Mouse (Mus musculus) ES-E14 (cell line): ENCODE measurements around the gene Zfp879.

Source experiments
- HCFC1 ChIP-seq: IDR thresholded peaks from 2 replicates; pipeline ENCODE4 v1.6.1; 2012; ENCODE audit warnings: low read length, inconsistent platforms, borderline replicate concordance; ENCODE audit not compliant: insufficient read depth
- MAFK ChIP-seq: IDR thresholded peaks from 2 replicates; pipeline ENCODE4 v1.6.1; 2014; ENCODE audit warnings: mild to moderate bottlenecking, low read depth, low read length, inconsistent platforms; ENCODE audit not compliant: insufficient read depth
- ZC3H11A ChIP-seq: IDR thresholded peaks from 2 replicates; pipeline ENCODE4 v1.6.1; 2012; ENCODE audit warnings: low read depth, mild to moderate bottlenecking, inconsistent platforms, low read length, borderline replicate concordance
- ZNF384 ChIP-seq: IDR thresholded peaks from 2 replicates; pipeline ENCODE4 v1.6.1; 2012; ENCODE audit warnings: low read depth, low read length, inconsistent platforms

DNA sequence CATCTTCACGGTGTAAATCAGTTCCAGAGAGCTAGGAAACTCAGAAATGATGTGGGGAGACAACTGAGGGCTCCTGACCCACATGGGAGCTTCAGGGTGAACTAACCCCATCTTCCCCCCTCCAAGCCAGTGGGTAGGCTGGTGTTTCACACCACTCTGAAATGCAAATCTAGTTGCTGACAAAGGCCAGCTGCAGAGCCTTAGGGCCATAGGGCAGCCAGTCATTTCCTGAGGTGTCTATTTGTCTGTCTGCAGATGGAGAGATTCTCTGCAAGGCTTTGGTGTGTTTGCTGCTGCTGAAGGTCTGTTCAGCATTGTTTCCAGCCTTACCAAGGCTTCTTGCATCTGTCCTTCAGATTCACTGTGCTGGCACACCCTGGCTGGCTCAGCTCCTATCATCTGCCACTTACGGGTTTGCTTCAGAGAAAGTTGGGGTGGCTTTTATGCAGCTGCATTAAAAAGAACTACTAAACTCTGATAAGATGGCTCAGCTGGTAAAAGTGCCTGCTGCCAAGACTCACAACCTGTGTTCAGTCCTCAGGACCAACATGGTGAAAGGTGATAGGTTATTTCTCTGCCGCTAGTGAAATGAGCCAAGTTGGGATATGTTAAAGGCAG is 7.3 kb upstream of the Zfp879 start:
- TF ChIP-seq ZC3H11A, result no peak
- TF ChIP-seq ZNF384, result no peak
- no peak for TF ChIP-seq HCFC1
- no peak for TF ChIP-seq MAFK
